Mouse (Mus musculus) right cerebral cortex, postnatal 25 days (tissue): Measurements from ENCODE around the gene 9430038I01Rik.
"Not testable (repeated sequence)": the region's sequence is repeated elsewhere in the genome, so short reads cannot be mapped to it uniquely, and the experiment has no call there.

ENCODE experiments used
- DNase-seq: peaks from one replicate; pipeline ENCODE4 v3.0.0; 2022

Gene 9430038I01Rik

DNA sequence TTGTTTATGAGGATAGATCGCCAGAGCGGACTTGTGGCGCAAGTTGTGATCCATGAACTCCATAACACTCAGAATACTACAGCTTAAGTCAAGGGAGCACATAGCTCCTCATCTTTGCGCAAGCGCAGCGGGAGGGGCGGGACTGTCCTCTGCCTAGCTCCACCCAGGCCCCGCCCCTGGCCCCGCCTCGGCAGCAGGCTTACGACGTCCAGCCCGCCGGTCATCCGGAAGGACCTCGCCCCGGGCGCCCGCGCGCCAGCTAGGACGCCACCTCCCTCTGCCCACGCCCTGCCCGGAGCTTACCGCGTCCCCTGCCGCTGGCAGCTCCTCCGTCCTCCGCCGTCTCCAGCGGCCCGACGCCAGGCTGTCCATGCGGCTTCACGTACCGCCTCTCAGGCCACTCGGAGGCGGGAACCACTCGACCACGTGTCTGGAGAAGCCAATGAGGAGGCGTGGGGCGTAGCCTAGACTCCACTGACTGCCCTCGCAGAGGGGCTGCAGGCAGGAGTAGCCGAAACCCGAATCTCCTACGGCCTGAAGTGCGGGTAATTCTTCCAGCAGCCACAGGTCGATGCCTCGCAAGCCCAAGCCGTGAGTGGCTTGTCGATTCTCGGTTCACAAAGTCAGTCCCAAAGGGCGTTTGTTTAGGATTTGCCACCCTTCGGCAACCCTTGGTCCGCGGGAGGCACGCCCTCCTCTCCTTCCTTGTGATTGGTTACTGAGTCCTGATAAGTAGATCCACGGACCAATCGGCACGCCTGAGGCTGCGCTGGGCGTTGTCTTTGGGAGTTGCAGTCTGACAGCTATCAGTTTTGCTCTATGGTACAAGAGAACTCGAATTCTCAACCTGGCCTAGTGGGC is at the start of gene 9430038I01Rik:
Gene 9430038I01Rik, minus strand, starts transcription at position 426 of the 861 bp plus-strand sequence.
- peak; percentile 95 for DNase-seq

- DNase-seq = no peak
Observed at GRCm38 (mm10) chr7:137445321-137445720, 34.8 kb upstream of the 9430038I01Rik start.

DNA sequence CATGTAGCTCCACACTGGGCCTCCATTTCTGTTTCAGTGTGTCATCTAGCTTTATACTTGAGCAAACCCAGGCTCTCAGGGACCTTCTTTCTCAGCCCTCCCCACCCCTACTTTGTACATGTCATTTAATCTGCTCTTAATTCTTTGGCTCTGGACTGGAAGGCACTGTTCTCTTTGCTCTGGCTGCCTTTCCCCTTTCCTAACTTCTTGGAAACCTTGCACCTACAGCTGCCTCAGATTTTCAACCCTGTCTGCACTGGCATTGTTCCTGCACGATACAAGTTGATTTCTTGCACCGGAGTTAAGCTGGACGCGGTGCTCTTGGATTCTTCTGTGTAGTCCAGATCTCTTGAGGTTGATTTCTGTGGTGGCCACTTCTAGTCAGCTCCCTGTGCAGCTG is 32.4 kb upstream of the 9430038I01Rik start:
- DNase-seq = no peak

DNA sequence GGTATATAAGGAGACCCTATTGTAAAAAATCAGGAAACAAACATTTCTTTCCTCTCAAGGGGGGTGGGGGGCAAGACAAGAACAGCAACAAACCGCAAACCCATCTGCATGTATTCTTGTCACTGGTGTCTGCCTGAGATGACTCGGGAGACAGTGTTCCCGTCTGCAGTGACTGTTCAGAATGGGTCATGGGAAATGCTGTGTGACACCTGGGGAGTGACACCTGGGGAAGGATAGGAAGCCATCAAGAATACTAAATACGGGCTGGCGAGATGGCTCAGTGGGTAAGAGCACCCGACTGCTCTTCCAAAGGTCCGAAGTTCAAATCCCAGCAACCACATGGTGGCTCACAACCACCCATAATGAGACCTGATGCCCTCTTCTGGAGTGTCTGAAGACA is 28.4 kb upstream of the 9430038I01Rik start:
- DNase-seq = not testable (repeated sequence)

- DNase-seq = peak; percentile 26
Observed at GRCm38 (mm10) chr7:137438179-137438550, 27.6 kb upstream of the 9430038I01Rik start.

- peak; percentile 96 for DNase-seq
Observed at GRCm38 (mm10) chr7:137437440-137438178, 27.0 kb upstream of the 9430038I01Rik start, which contains the start of gene Glrx3. TSS of gene Glrx3 (plus strand) at chr7:137437614.

DNA sequence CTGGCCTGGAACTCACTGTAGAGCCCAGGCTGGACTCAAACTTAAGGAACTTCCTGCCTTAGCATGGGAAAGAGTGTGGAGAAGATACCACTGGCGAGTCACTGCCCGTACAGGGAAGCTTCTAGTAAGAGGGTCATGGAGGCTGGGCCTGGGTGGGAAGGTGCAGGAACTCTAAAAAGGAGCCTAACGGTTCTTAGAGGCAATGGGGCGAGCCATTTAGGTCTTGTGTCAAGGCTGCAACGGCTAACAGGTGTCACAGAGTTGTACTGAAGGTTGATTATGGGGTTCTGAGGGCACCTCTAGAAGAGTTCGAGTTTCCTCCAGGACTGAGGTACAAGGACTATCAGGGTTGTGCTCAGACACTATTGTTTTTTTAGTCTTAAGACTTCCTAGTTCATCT is 26.3 kb upstream of the 9430038I01Rik start:
- DNase-seq = no peak

GRCm38 (mm10) chr7:137431769-137432603 is 21.4 kb upstream of the 9430038I01Rik start:
- DNase-seq = no peak

DNA sequence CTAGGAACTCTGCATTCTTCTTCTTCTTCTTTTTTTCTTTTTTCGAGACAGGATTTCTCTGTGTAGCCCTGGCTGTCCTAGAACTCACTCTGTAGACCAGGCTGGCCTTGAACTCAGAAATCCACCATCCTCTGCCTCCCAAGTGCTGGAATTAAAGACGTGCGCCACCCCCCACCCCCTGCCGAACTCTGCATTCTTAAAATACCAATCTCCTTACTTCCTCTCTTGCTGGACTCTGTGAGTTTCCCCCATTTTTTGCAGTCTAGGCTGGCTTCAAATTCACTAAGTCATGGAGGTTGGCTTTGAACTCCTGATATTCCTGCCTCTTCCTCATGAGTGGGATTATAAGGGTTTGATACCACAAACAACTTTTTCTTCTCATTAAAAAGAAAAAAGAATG is 16.1 kb upstream of the 9430038I01Rik start:
- DNase-seq = no peak

DNA sequence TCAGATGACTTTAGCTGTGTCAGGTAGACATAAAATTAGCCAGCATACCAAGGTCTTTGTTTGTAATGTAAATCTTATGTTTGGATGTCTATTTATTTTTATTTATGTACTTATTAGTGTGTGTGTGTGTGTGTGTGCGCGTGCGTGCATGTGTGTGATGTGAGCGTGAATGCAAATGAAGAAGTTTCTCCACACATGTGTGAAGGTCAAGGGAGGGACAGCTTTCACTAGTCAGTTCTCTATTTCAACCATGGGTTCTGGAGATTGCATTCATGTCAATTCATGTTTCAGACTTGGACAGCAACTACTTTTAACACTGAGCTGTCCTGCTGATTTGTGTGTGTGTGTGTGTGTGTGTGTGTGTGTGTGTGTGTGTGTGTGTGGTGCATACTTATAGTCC is 10.7 kb upstream of the 9430038I01Rik start:
- DNase-seq = no peak

- DNase-seq = no peak
Observed at GRCm38 (mm10) chr7:137420550-137420949, 10.0 kb upstream of the 9430038I01Rik start.

DNA sequence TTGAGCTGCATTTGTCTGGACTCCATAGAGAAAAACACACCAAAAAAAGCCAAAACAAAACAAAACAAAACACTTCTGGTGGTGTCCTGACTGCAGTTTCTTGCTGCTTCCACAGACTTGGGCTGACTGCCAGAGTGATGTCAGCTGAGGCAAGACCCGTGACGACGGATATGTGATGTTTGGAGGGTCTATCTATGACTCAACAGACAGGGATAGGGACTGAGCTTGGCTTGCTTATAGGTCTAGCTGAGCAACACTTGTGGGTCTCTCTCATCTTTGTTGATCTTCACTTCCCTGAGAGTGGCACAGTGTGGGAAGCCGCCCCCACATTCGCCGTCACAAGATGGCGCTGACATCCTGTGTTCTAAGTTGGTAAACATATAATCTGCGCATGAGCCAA is 4.1 kb upstream of the 9430038I01Rik start:
- no peak for DNase-seq

- no peak for DNase-seq
Observed at GRCm38 (mm10) chr7:137407428-137408058, 3.0 kb downstream of the 9430038I01Rik start.

DNA sequence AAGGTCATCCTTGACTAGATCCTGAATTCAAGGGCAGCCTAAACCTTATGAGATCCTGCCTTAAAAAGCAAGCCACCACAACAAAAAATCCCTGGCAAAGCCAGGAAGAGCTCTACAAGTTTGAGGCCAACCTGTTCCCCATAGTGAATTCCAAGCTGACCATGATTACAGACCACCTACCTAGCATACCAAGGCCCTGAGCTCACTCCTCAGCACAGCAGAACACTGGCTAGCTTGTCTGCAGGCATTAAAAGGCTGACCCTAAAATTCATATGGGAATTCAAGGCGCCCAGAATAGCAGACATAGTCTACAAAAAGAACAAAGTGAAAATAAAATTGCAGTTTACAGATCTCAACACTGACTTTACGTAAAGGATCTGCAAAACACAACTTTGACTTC is 6.4 kb downstream of the 9430038I01Rik start:
- no peak for DNase-seq

GRCm38 (mm10) chr7:137398973-137399372 is 11.6 kb downstream of the 9430038I01Rik start:
- DNase-seq = no peak

DNA sequence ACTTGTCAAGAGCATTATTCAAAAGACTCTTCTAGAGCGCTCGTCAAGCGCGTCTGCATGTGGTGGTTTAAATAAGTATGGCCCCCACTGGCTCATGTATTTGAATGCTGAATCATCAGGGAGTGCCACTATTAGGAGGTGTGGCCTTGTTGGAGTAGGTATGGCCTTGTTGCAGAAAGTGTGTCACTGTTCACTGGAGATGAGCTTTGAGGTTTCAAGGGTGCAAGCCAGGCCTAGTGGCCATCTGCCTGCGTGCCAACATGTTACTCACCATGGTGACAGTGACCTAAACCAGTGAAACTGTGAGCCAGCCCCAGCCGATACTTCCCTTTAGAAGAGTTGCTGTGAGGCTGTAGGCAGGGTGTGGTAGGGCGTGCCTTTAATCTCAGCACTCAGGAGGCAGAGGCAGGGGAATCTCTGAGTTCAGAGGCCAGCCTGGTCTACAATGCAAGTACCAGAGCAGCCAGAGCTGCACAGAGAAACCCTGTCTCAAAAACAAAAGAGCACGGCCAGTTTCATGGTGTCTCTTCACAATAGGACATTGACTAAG is 13.1 kb downstream of the 9430038I01Rik start:
- no peak for DNase-seq

DNA sequence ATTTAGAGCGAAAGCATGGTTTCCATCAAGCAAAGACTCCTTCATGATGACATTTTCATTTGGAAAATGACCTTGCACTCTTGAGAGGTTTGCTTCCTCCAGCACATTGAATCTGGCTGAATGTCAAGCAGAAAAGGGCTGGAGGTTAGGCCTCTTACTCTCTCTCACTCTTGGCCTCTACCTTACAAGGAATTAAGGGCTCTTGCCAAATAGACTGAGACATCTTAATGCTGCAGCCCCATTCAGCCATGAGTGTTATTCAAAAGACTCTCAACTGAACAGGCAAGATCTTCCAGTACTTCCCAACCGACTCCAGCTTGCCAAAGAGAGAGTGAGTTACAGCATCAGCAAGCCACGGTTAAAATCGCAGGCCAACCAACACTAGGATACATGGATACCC is 15.1 kb downstream of the 9430038I01Rik start:
- no peak for DNase-seq

DNA sequence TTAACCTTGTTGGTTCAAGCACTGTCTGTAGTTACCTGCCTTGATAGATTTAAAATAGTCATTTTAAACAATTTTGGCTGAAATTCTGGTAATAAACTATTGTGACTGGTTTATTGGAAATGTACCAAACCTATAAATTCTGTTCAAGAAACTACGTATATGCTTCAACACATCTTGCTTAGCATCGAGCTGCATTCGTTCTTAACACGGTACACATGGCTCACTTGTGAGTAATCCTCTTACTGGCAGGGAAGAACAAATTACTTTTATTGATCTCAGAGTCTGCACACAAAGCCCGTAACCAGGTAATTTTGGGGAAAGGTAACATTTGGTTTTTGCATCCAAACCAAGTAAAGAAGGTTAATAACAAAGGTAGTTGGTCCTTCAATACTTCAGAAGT is 22.7 kb downstream of the 9430038I01Rik start:
- no peak for DNase-seq

DNA sequence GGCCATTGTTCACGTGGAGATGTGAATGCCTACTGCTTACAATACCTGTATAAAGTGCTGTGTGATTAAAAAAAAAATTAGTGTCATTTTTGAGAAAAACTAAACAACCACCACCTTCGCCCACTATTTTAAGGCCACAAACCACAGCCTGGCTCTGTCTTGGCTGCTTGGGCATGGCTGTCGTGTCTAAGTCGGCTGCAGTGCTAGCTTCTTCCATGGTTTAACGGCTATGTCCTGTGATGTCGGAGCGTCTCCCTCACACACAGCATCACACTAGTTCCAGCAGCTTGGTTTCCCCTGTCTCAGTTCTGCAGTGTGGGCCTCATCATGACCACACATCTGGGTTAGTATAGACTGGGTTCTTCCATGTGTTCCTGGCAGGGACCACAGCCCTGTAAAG is 35.6 kb downstream of the 9430038I01Rik start:
- DNase-seq = no peak

DNA sequence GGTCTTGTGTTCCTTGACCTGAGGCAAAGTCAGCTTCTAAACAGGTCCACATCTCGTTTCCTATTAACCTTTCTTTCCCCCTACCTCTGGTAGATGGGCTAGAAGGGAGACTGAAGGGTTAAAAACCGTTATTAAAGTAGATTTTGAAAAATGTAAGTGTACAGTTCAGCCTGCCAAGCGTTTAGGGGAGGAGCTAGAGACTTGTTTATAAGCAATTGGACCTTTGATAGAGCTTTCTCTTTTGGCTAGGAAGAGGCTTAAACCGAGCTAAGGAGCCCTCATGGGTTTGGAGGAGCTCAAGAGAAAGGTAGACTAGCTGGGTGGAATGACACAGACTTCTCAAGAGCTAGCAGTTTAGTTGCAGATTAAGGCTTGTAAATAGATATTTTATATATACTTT is 38.8 kb downstream of the 9430038I01Rik start:
- no peak for DNase-seq

GRCm38 (mm10) chr7:137370175-137370574 is 40.4 kb downstream of the 9430038I01Rik start:
- no peak for DNase-seq

DNA sequence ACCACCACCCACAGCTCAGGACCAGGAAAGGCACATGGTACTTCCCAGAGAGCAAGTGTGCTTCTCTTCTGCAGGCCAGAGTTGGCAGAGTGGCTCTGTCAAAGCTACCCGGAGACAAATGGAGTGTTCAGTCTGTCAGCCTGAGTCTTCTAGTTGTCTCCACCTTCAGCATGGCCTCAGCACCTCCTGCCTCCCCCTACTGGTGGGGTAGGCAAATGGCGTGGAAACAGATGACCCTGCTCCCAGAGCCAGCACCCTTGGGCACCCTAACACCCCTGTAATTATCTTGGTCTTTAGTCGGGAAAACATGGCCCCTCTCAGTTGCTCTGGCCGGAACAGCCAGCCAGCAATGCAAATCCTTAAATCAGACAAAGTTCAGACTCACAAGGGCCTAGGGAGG is 43.8 kb downstream of the 9430038I01Rik start:
- no peak for DNase-seq
